15 mouse cellular contexts compared by ENCODE assay signal in genomic region chr12:89179970-89180666, GRCm38 (mm10).
A peak's percentile ranks its signal among the peaks of the same experiment; 100 is the strongest.
DNase-seq lines count a peak whose midpoint lies in the region; ATAC-seq and TF ChIP-seq lines count a peak whose summit lies in the region.
"Had no signal": no experiment of that assay in that cellular context is flagged by ENCODE, and none has a peak within 500 bp of the region (broad histone marks: within the 10 kb centered on the region; RNA-seq: fewer than 3 reads in every experiment).

No protein-coding gene starts in this region.

- H3K27me3 ChIP-seq in lung, postnatal 0 days (replicated peaks; ENCODE audit: insufficient read depth, low read length), result no peaks in the 10 kb centered on the region
- H3K27me3 ChIP-seq in hindbrain, embryonic 10.5 days (ENCODE audit: insufficient read depth, poor library complexity, severe bottlenecking), result no peaks in the 10 kb centered on the region
- no peaks in the 10 kb centered on the region for H3K27me3 ChIP-seq in neural tube, embryonic 15.5 days (replicated peaks)
- H3K27me3 ChIP-seq: CH12.LX; limb, embryonic 13.5 days had no signal

- peak; percentile 10 for DNase-seq in lung, postnatal 0 days (ENCODE audit: low spot score)
- DNase-seq in lung, postnatal 36 days, result no peak
- no peak for DNase-seq in hindbrain, embryonic 10.5 days (ENCODE audit: low spot score)
- peak; percentile 32 for DNase-seq in kidney, postnatal 10 days
- no peak for DNase-seq in left cerebral cortex, postnatal 10 days (ENCODE audit: extremely low spot score in 1 of 2, low spot score in 2 of 2)
- no peak for DNase-seq in left cerebral cortex, postnatal 14 days (ENCODE audit: low spot score in 2 of 2)
- DNase-seq: adrenal gland, postnatal 14 days; cerebellum, adult 2 months; gastrocnemius, postnatal 10 days; heart, postnatal 10 days; right cerebral cortex, postnatal 4 days had no signal

- WGBS in lung, postnatal 0 days, result 39% methylated on average over 13 of the region's 13 CpGs
- 52% methylated on average over 13 of the region's 13 CpGs for WGBS in hindbrain, embryonic 10.5 days
- WGBS in neural tube, embryonic 15.5 days, result 17% methylated on average over 13 of the region's 13 CpGs

- no peak overlapping the region for H3K4me2 ChIP-seq in lung, postnatal 0 days (replicated peaks; ENCODE audit: low read depth, low read length)
- no peak overlapping the region for H3K4me2 ChIP-seq in neural tube, embryonic 15.5 days
- H3K4me2 ChIP-seq: limb, embryonic 13.5 days had no signal

- no peak overlapping the region for H3K4me3 ChIP-seq in lung, postnatal 0 days (ENCODE audit: low read depth, low read length)
- no peak overlapping the region for H3K4me3 ChIP-seq in hindbrain, embryonic 10.5 days
- no peak overlapping the region for H3K4me3 ChIP-seq in neural tube, embryonic 15.5 days (replicated peaks)
- H3K4me3 ChIP-seq: limb, embryonic 13.5 days had no signal

- no peaks in the 10 kb centered on the region for H3K4me1 ChIP-seq in lung, postnatal 0 days (ENCODE audit: insufficient read depth, low read depth, low read length)
- H3K4me1 ChIP-seq in hindbrain, embryonic 10.5 days (replicated peaks), result peaks cover 19% of the 10 kb centered on the region
- H3K4me1 ChIP-seq in neural tube, embryonic 15.5 days, result peaks cover 13% of the 10 kb centered on the region
- H3K4me1 ChIP-seq: limb, embryonic 13.5 days had no signal

- no peak for TF ChIP-seq EP300 in lung, postnatal 0 days (IDR thresholded peaks at IDR 0.05)

- no peak overlapping the region for H3K9ac ChIP-seq in lung, postnatal 0 days (replicated peaks; ENCODE audit: low read depth)
- no peak overlapping the region for H3K9ac ChIP-seq in neural tube, embryonic 15.5 days (replicated peaks)
- H3K9ac ChIP-seq: limb, embryonic 13.5 days had no signal

- no peak for TF ChIP-seq CTCF in lung, postnatal 0 days (IDR thresholded peaks at IDR 0.05)

- no peak; the same call in 1 of the 2 replicates for ATAC-seq in lung, postnatal 0 days
- peak; percentile 45 for ATAC-seq in neural tube, embryonic 15.5 days (ENCODE audit: low FRiP score)
- no peak for ATAC-seq in erythroid progenitor cell, adult 5-6 weeks (replicated peaks; ENCODE audit: low FRiP score, poor library complexity, severe bottlenecking)

- intact Hi-C loops in left cerebral cortex, postnatal 10 days (cut with DNase I), result no loop called here
- intact Hi-C loops in left cerebral cortex, postnatal 14 days (cut with DNase I), result no loop called here

- H3K36me3 ChIP-seq in lung, postnatal 0 days (ENCODE audit: insufficient read depth, low read length), result no peaks in the 10 kb centered on the region
- H3K36me3 ChIP-seq in hindbrain, embryonic 10.5 days, result no peaks in the 10 kb centered on the region
- no peaks in the 10 kb centered on the region for H3K36me3 ChIP-seq in neural tube, embryonic 15.5 days
- H3K36me3 ChIP-seq: limb, embryonic 13.5 days had no signal

- H3K27ac ChIP-seq in lung, postnatal 0 days (ENCODE audit: low read length), result no peak overlapping the region
- H3K27ac ChIP-seq in hindbrain, embryonic 10.5 days, result peak overlapping the region; percentile 74; the same call in 1 of the 2 replicates
- H3K27ac ChIP-seq in neural tube, embryonic 15.5 days (replicated peaks), result peak overlapping the region; percentile 61
- H3K27ac ChIP-seq: limb, embryonic 13.5 days had no signal

- H3K9me3 ChIP-seq in lung, postnatal 0 days (ENCODE audit: low read length), result no peaks in the 10 kb centered on the region
- no peaks in the 10 kb centered on the region for H3K9me3 ChIP-seq in hindbrain, embryonic 10.5 days
- no peaks in the 10 kb centered on the region for H3K9me3 ChIP-seq in neural tube, embryonic 15.5 days (replicated peaks)
- H3K9me3 ChIP-seq: limb, embryonic 13.5 days had no signal

Comparison
In these comparisons a context has a peak if more than half of its experiments do, and no peak if none do; other contexts are left out.
1. DNase-seq: peak in lung, postnatal 0 days (single experiment) and kidney, postnatal 10 days (single experiment); none in lung, postnatal 36 days (single experiment), hindbrain, embryonic 10.5 days (single experiment), left cerebral cortex, postnatal 10 days (0 of 2) and left cerebral cortex, postnatal 14 days (0 of 2).